Mouse (Mus musculus) adrenal gland, postnatal 36 days (tissue): ENCODE results near the gene Cldn13. TPM values are rescaled to one million over a fixed set of nuclear protein-coding genes. Genes with fewer than 3 reads are reported as not detected.

Source experiments
- DNase-seq, 2 experiments: peaks; one replicate each; pipeline ENCODE4 v3.0.0; 2021; ENCODE audit warnings: mixed read lengths in 1 of 2
- total RNA-seq, 2 experiments: library from RNA; stranded (reverse); gene quantifications; 2 replicates each; pipeline ENCODE4 v1.2.3; 2021

The Cldn13 gene
- total RNA-seq, 2 experiments from 2014 or later: not detected

GRCm38 (mm10) chr5:134891552-134891951, 23.8 kb downstream of the Cldn13 start:
- DNase-seq: no peak

GRCm38 (mm10) chr5:134890601-134891054, 24.7 kb downstream of the Cldn13 start:
- DNase-seq: no peak

- DNase-seq: no peak
Measured at GRCm38 (mm10) chr5:134888505-134888904, 26.8 kb downstream of the Cldn13 start.

GRCm38 (mm10) chr5:134887447-134888335, 27.6 kb downstream of the Cldn13 start:
- DNase-seq: peak; percentile 53 to 75

- DNase-seq: no peak
Measured at GRCm38 (mm10) chr5:134883077-134883476, 32.2 kb downstream of the Cldn13 start.

GRCm38 (mm10) chr5:134876801-134877200, 38.5 kb downstream of the Cldn13 start:
- no peak for DNase-seq

GRCm38 (mm10) chr5:134875245-134875644, 40.1 kb downstream of the Cldn13 start:
- no peak for DNase-seq

GRCm38 (mm10) chr5:134873956-134874879, 41.1 kb downstream of the Cldn13 start:
- DNase-seq: no peak

- no peak for DNase-seq
Measured at GRCm38 (mm10) chr5:134873034-134873433, 42.3 kb downstream of the Cldn13 start.

GRCm38 (mm10) chr5:134872597-134872996, 42.7 kb downstream of the Cldn13 start:
- peak; percentile 59 to 66 for DNase-seq

GRCm38 (mm10) chr5:134868506-134868905, 46.8 kb downstream of the Cldn13 start:
- DNase-seq: no peak

GRCm38 (mm10) chr5:134867320-134868144, 47.8 kb downstream of the Cldn13 start:
- DNase-seq: no peak

GRCm38 (mm10) chr5:134865158-134865557, 50.2 kb downstream of the Cldn13 start:
- DNase-seq: peak; percentile 48 to 63

Other genes starting within 250 kb of the Cldn13 start
- 10 to 100 TPM; 19.5 to 22.6 TPM for gene Limk1, start 226.9 kb downstream of the Cldn13 start, total RNA-seq
- 10 to 100 TPM; 20.4 to 51.7 TPM for gene Eln, start 168.2 kb downstream of the Cldn13 start, total RNA-seq
- gene Tmem270, start 8.8 kb downstream of the Cldn13 start, total RNA-seq: not detected
- 10 to 100 TPM; 18.5 to 29.9 TPM for gene Mettl27, start 16.8 kb upstream of the Cldn13 start, total RNA-seq
- not detected for gene Cldn4, start 31.4 kb upstream of the Cldn13 start, total RNA-seq
- gene Cldn3, start 70.7 kb upstream of the Cldn13 start, total RNA-seq: under 1 TPM in 1 of 2 experiments, not detected in 1; 0.43 TPM
- gene Abhd11, start 93.6 kb upstream of the Cldn13 start, total RNA-seq: 10 to 100 TPM; 45.4 to 55.3 TPM
- gene Stx1a, start 108.0 kb upstream of the Cldn13 start, total RNA-seq: 1 to 10 TPM; 6.8 to 7.7 TPM
- gene Dnajc30, start 148.7 kb upstream of the Cldn13 start, total RNA-seq: 10 to 100 TPM; 28.1 to 34.6 TPM
- gene Bud23, start 149.4 kb upstream of the Cldn13 start, total RNA-seq: 10 to 100 TPM; 51.7 to 57.7 TPM
- gene Vps37d, start 162.7 kb upstream of the Cldn13 start, total RNA-seq: 1 to 10 TPM; 1.8 to 3.7 TPM
- 10 to 100 TPM; 47.4 to 73.6 TPM for gene Mlxipl, start 174.4 kb upstream of the Cldn13 start, total RNA-seq
- gene Tbl2, start 234.1 kb upstream of the Cldn13 start, total RNA-seq: 10 to 100 TPM; 28.9 to 40.9 TPM